In genomic region chr11:94171691-94172090, GRCm38 (mm10) we compare ENCODE assay signal across 16 mouse cellular contexts. TPM values are rescaled to one million over a fixed set of nuclear protein-coding genes. Genes with fewer than 3 reads are reported as not detected.
DNase-seq lines count a peak whose midpoint lies in the region; ATAC-seq and TF ChIP-seq lines count a peak whose summit lies in the region.
"Had no signal": no experiment of that assay in that cellular context is flagged by ENCODE, and none has a peak within 500 bp of the region (broad histone marks: within the 10 kb centered on the region; RNA-seq: fewer than 3 reads in every experiment).

No protein-coding gene starts in this region.

- WGBS in limb, embryonic 11.5 days: 81% methylated on average over 5 of the region's 5 CpGs
- 82% methylated on average over 5 of the region's 5 CpGs for WGBS in limb, embryonic 10.5 days
- WGBS in embryonic facial prominence, embryonic 15.5 days: 89% methylated on average over 5 of the region's 5 CpGs

- H3K4me2 ChIP-seq in limb, embryonic 11.5 days (ENCODE audit: low read depth, severe bottlenecking): no peak overlapping the region
- H3K4me2 ChIP-seq in embryonic facial prominence, embryonic 15.5 days (replicated peaks): no peak overlapping the region
- H3K4me2 ChIP-seq: heart, embryonic 13.5 days; liver, embryonic 15.5 days; neural tube, embryonic 12.5 days had no signal

- peak; percentile 32 for DNase-seq in gastrocnemius, adult 2 months
- DNase-seq in gastrocnemius, postnatal 25 days: no peak
- no peak for DNase-seq in limb, embryonic 11.5 days (ENCODE audit: low spot score)
- DNase-seq in limb, embryonic 10.5 days (ENCODE audit: low spot score): no peak
- no peak for DNase-seq in adipocyte (ENCODE audit: low spot score)
- DNase-seq: adrenal gland, postnatal 10 days; gastrocnemius, postnatal 14 days; thymus, adult 2 months had no signal

- no peak overlapping the region for H3K4me3 ChIP-seq in gastrocnemius, adult 2 months
- H3K4me3 ChIP-seq in limb, embryonic 11.5 days (ENCODE audit: low read depth, low read length): no peak overlapping the region
- H3K4me3 ChIP-seq in limb, embryonic 10.5 days: no peak overlapping the region
- peak overlapping the region; percentile 35; the same call in 1 of the 2 replicates for H3K4me3 ChIP-seq in E14TG2a.4 (replicated peaks; ENCODE audit: low read length)
- no peak overlapping the region for H3K4me3 ChIP-seq in embryonic facial prominence, embryonic 15.5 days (replicated peaks)
- H3K4me3 ChIP-seq: heart, embryonic 13.5 days; hindbrain, embryonic 10.5 days; liver, embryonic 15.5 days; megakaryocyte, embryonic 14.5 days; neural tube, embryonic 12.5 days had no signal

- no peaks in the 10 kb centered on the region for H3K4me1 ChIP-seq in limb, embryonic 11.5 days (ENCODE audit: control insufficient read depth, insufficient read depth, low read length)
- peaks cover 12% of the 10 kb centered on the region; the same call in 1 of the 2 replicates for H3K4me1 ChIP-seq in limb, embryonic 10.5 days
- peaks cover 53% of the 10 kb centered on the region for H3K4me1 ChIP-seq in E14TG2a.4 (replicated peaks; ENCODE audit: low read depth, low read length)
- peaks cover 12% of the 10 kb centered on the region for H3K4me1 ChIP-seq in embryonic facial prominence, embryonic 15.5 days

- H3K27me3 ChIP-seq in limb, embryonic 11.5 days (ENCODE audit: control insufficient read depth, insufficient read depth, low read length): no peaks in the 10 kb centered on the region
- no peaks in the 10 kb centered on the region for H3K27me3 ChIP-seq in limb, embryonic 10.5 days (ENCODE audit: low read depth, poor library complexity, severe bottlenecking)
- peaks cover 8% of the 10 kb centered on the region; the same call in 1 of the 2 replicates for H3K27me3 ChIP-seq in E14TG2a.4 (ENCODE audit: insufficient read depth, low read length)
- no peaks in the 10 kb centered on the region for H3K27me3 ChIP-seq in embryonic facial prominence, embryonic 15.5 days
- H3K27me3 ChIP-seq: heart, embryonic 13.5 days; liver, embryonic 15.5 days; neural tube, embryonic 12.5 days had no signal

- no peaks in the 10 kb centered on the region for H3K36me3 ChIP-seq in limb, embryonic 11.5 days (ENCODE audit: control insufficient read depth, insufficient read depth, low read length)
- no peaks in the 10 kb centered on the region for H3K36me3 ChIP-seq in limb, embryonic 10.5 days
- no peaks in the 10 kb centered on the region for H3K36me3 ChIP-seq in E14TG2a.4 (ENCODE audit: insufficient read depth, low read length)
- no peaks in the 10 kb centered on the region for H3K36me3 ChIP-seq in embryonic facial prominence, embryonic 15.5 days
- H3K36me3 ChIP-seq: heart, embryonic 13.5 days; hindbrain, embryonic 10.5 days; liver, embryonic 15.5 days; neural tube, embryonic 12.5 days had no signal

- 0 out of 2 replicates have a peak overlapping the region, but pooled peaks have one; percentile 5 for H3K9ac ChIP-seq in limb, embryonic 11.5 days (ENCODE audit: low read length)
- no peak overlapping the region for H3K9ac ChIP-seq in embryonic facial prominence, embryonic 15.5 days
- H3K9ac ChIP-seq: heart, embryonic 13.5 days; liver, embryonic 15.5 days; neural tube, embryonic 12.5 days had no signal

- ATAC-seq in limb, embryonic 11.5 days (ENCODE audit: insufficient number of reproducible peaks, low FRiP score, low TSS enrichment, low read depth): no peak
- no peak for ATAC-seq in embryonic facial prominence, embryonic 15.5 days (ENCODE audit: insufficient number of reproducible peaks, low FRiP score, low TSS enrichment, low read depth)
- ATAC-seq: inflammation-experienced regulatory T-cells, adult 6 months had no signal

- H3K27ac ChIP-seq in gastrocnemius, adult 2 months: peak overlapping the region; percentile 20; the same call in 1 of the 2 replicates
- H3K27ac ChIP-seq in limb, embryonic 11.5 days (replicated peaks; ENCODE audit: low read depth, low read length): no peak overlapping the region
- H3K27ac ChIP-seq in limb, embryonic 10.5 days: no peak overlapping the region
- H3K27ac ChIP-seq in embryonic facial prominence, embryonic 15.5 days (replicated peaks): peak overlapping the region; percentile 48
- H3K27ac ChIP-seq: heart, embryonic 13.5 days; hindbrain, embryonic 10.5 days; liver, embryonic 15.5 days; neural tube, embryonic 12.5 days had no signal

- intact Hi-C loops in gastrocnemius, adult 2 months (cut with DNase I): no loop called here

- TF ChIP-seq CTCF in gastrocnemius, adult 2 months (IDR thresholded peaks at IDR 0.05): no peak
- TF ChIP-seq CTCF in E14TG2a.4 (conservative IDR thresholded peaks at IDR 0.05; ENCODE audit: low read length): no peak

- H3K9me3 ChIP-seq in limb, embryonic 11.5 days (ENCODE audit: control insufficient read depth, low read length): no peaks in the 10 kb centered on the region
- no peaks in the 10 kb centered on the region for H3K9me3 ChIP-seq in limb, embryonic 10.5 days (replicated peaks)
- H3K9me3 ChIP-seq in E14TG2a.4 (ENCODE audit: low read length): peaks cover 5% of the 10 kb centered on the region
- no peaks in the 10 kb centered on the region for H3K9me3 ChIP-seq in embryonic facial prominence, embryonic 15.5 days (replicated peaks)
- H3K9me3 ChIP-seq: heart, embryonic 13.5 days; hindbrain, embryonic 10.5 days; liver, embryonic 15.5 days; neural tube, embryonic 12.5 days had no signal

RNA-seq across cellular contexts. Expression of gene Tob1, which starts 39.6 kb away (rescaled TPM):
- 100 to 1,000 TPM; 177 to 277 TPM for total RNA-seq in gastrocnemius, adult 2 months (2021)
- total RNA-seq in gastrocnemius, postnatal 25 days (2021): 100 to 1,000 TPM; 136 to 169 TPM
- 28.9 and 31.8 TPM in 2 replicates for polyA plus RNA-seq in limb, embryonic 11.5 days (2014; fragmentation: Nextera tagmentation; extraction: Ambion mirVana)
- polyA plus RNA-seq in limb, embryonic 10.5 days (2016; fragmentation: Nextera tagmentation; extraction: Ambion mirVana): 15.0 and 22.5 TPM in 2 replicates
- polyA plus RNA-seq in embryonic facial prominence, embryonic 15.5 days (2015; fragmentation: Nextera tagmentation; extraction: Ambion mirVana): 37.8 and 38.1 TPM in 2 replicates

Comparison
In these comparisons a context has a peak if more than half of its experiments do, and no peak if none do; other contexts are left out.
1. H3K27ac ChIP-seq: peak in gastrocnemius, adult 2 months (single experiment) and embryonic facial prominence, embryonic 15.5 days (single experiment); none in limb, embryonic 11.5 days (single experiment) and limb, embryonic 10.5 days (single experiment).